Mouse (Mus musculus) small intestine, adult 2 months (tissue): ENCODE measurements around the gene Stk32c. TPM values are rescaled to one million over a fixed set of nuclear protein-coding genes. Genes with fewer than 3 reads are reported as not detected.

Source experiments
- H3K27ac ChIP-seq: fragments of 200-500 bp; 2 replicates; pipeline ENCODE4 v1.5.1; 2012; ENCODE audit warnings: low read depth, low read length, control low read depth, inconsistent platforms; ENCODE audit not compliant: insufficient read depth
- H3K27me3 ChIP-seq: fragments of 200-500 bp; 2 replicates; pipeline ENCODE4 v1.6.1; 2012; ENCODE audit warnings: mild to moderate bottlenecking, moderate library complexity, low read length, inconsistent platforms; ENCODE audit not compliant: control insufficient read depth, insufficient read depth
- H3K36me3 ChIP-seq: fragments of 200-500 bp; 2 replicates; pipeline ENCODE4 v1.6.1; 2012; ENCODE audit warnings: mild to moderate bottlenecking, low read length, control low read depth, inconsistent platforms; ENCODE audit not compliant: control insufficient read depth, insufficient read depth
- H3K4me1 ChIP-seq: fragments of 200-500 bp; 2 replicates; pipeline ENCODE4 v1.6.1; 2012; ENCODE audit warnings: low read length, inconsistent platforms, mixed read lengths; ENCODE audit not compliant: control insufficient read depth, insufficient read depth, insufficient read length
- H3K4me3 ChIP-seq: fragments of 200-500 bp; 2 replicates; pipeline ENCODE4 v1.5.1; 2012; ENCODE audit warnings: low read depth, mild to moderate bottlenecking, control low read depth, inconsistent platforms, low read length, moderate library complexity
- CTCF ChIP-seq: fragments of 200-500 bp; IDR thresholded peaks from 2 replicates; pipeline ENCODE4 v1.5.1; 2012; ENCODE audit warnings: low read depth, mild to moderate bottlenecking, control low read depth, inconsistent platforms, low read length, moderate library complexity, mixed read lengths; ENCODE audit not compliant: insufficient replicate concordance, insufficient read length; ENCODE audit errors: extremely low read depth
- POLR2A ChIP-seq: fragments of 200-500 bp; IDR thresholded peaks from 2 replicates; pipeline ENCODE4 v1.6.1; 2012; ENCODE audit warnings: low read depth, mild to moderate bottlenecking, control low read depth, inconsistent platforms, low read length, moderate library complexity
- WGBS: fragments of 180-500 bp; shearing (Covaris S2); methylation state at CpG from one replicate; pipeline ENCODE4 v1.1.7; 2018; 5-methylcytosine and 5-hydroxymethylcytosine counted together
- polyA plus RNA-seq: library from polyadenylated mRNA; depleted of rRNA; stranded (reverse); fragments of >200 nt; gene quantifications from 2 replicates; pipeline ENCODE4 v1.2.3, GENCODE M21; 2012

The Stk32c gene
- polyA plus RNA-seq, 1 experiment = 7.7 TPM

DNA sequence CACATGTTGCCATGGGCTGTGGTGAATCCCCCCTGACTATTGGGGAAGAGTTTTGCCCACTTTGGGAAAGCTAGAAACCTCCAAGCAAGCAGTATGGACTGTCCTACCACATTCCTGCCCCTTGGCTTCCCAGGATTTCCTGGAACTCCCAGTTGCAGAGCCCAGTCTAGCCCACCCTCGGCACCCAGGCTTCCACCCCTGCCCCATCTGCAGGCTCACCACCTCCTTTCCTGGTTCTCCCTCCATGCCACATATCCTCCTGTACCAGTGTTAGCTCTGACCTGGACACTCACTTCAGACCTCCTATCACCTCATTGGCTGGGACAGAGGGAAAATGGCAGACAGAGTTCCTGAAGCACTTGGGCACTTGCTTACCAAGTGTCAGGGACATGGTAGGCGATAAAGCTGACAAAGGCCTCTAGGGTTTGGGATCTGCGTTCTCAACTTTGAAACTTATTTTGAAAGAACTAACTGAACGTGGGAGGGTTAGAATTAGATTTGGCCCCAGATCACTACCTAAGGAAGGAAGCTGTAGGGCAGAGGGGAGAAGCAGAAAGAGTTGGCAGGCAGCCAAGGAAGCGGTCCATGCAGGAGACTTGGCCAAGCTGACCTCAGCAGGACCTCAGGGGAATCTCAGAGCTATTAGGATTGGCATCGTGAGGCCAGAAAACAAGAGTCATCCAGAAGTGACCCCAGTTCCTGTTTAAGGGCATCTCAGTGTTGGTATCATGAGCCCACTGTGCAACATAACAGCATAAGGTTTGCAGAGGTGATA lies 5.7 kb upstream of the Stk32c start:
- WGBS = 51% methylated on average over 6 of the region's 6 CpGs
- no peak overlapping the region for H3K27ac ChIP-seq
- no peak for TF ChIP-seq POLR2A
- no peak for TF ChIP-seq CTCF

DNA sequence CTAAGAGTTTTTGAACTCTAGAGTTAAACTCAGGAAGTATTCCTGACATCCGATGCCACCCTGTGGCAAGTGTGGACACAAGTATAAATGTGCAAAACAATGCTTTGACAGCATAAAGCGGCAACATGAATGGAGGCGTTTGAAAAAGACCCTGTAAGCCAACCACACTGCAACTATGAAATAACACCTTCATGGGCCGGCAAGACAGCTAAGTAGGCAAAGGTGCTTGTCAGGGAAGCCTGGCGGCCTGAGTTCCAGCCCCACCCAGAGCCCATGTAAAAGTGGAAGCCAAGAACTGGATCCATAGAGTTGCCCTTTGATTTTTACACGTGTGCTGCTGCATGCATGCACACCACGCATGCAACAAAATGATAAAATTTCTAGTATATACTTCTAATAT lies 3.9 kb upstream of the Stk32c start:
- H3K27ac ChIP-seq = no peak overlapping the region
- no peaks in the 10 kb centered on the region for H3K36me3 ChIP-seq
- no peak for TF ChIP-seq CTCF
- no peak for TF ChIP-seq POLR2A
- peaks cover 6% of the 10 kb centered on the region; the same call in 1 of the 2 replicates for H3K4me1 ChIP-seq
- 80% methylated on average over 7 of the region's 7 CpGs for WGBS
- no peak overlapping the region for H3K4me3 ChIP-seq
- no peaks in the 10 kb centered on the region for H3K27me3 ChIP-seq

More for the DNA sequence above, 5.7 kb upstream of the Stk32c start:
- H3K27me3 ChIP-seq = no peaks in the 10 kb centered on the region
- H3K36me3 ChIP-seq = no peaks in the 10 kb centered on the region
- H3K4me3 ChIP-seq = no peak overlapping the region
- H3K4me1 ChIP-seq = no peaks in the 10 kb centered on the region; the same call in 1 of the 2 replicates

DNA sequence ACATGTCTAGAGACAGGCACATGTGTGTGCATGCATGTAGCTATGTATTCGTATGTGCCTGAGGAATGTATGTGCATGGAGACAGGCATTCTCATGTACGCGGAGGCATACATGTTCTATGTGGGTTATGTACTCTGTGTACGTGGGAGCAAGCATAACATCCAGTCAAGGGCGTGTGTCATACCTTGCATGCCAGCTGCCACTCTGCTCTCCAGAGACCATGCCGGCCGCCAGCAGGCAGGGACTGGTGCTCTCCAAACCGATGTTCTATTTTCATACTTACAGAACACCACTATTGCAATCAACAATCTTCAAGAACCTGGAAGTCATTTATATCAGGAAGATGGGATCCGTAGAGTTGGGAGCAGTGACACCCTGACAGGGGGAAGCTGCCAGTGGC lies 3.4 kb upstream of the Stk32c start:
- H3K27me3 ChIP-seq = no peaks in the 10 kb centered on the region
- 85% methylated on average over 9 of the region's 9 CpGs for WGBS
- H3K36me3 ChIP-seq = no peaks in the 10 kb centered on the region
- no peak overlapping the region for H3K27ac ChIP-seq
- peaks cover 6% of the 10 kb centered on the region; the same call in 1 of the 2 replicates for H3K4me1 ChIP-seq
- no peak for TF ChIP-seq POLR2A
- no peak overlapping the region for H3K4me3 ChIP-seq

DNA sequence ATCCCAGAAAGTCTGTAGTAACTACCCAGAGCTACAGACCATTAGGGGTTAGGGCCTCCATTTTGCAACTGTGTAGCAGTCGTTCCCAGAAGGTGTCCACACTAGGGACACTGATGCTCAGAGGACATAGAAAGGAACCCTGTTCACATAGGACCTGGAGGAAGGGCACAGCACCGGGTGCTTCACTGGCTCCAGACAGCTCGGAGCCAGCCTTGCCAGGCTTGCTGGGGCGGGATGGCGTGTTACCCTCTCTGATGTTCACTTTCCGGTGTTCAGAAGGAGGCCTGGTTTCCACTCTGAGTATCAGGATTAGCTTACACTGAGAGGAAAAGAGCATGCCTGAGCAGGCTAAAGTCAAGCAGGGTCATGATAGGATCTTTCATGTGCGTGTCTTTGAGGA lies 2.8 kb upstream of the Stk32c start:
- no peak overlapping the region for H3K4me3 ChIP-seq
- H3K36me3 ChIP-seq = no peaks in the 10 kb centered on the region
- TF ChIP-seq CTCF = no peak
- TF ChIP-seq POLR2A = no peak
- H3K27me3 ChIP-seq = no peaks in the 10 kb centered on the region
- WGBS = 86% methylated on average over 7 of the region's 7 CpGs
- peaks cover 6% of the 10 kb centered on the region; the same call in 1 of the 2 replicates for H3K4me1 ChIP-seq
- H3K27ac ChIP-seq = no peak overlapping the region

DNA sequence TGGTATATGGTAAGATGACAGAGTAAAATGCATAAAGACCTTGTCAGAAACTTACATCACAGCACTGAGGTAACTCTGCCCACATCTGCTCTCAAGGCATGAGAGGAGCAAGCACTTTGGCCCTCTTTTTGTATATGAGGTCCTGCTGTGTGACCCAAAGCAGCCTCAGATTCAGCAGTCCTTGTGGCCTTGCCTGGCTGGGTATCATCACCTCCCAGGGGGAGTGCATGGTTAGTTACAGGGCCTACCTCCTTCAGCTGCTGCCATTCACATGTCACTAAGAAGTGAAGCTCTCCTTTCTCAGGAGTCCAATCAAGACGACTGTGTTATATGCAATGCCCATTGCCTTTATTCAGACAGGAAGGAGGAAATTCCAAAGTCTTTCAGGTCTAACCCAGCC lies 2.4 kb upstream of the Stk32c start:
- Histone ChIP-seq H3K4me1 (peaks cover 6% of the 10 kb centered on the region; the same call in 1 of the 2 replicates), H3K4me3 (no peak overlapping the region), H3K27ac (no peak overlapping the region), H3K27me3 (no peaks in the 10 kb centered on the region), H3K36me3 (no peaks in the 10 kb centered on the region)
- no peak for TF ChIP-seq CTCF
- TF ChIP-seq POLR2A = no peak
- 75% methylated on average over 1 of the region's 1 CpGs for WGBS

DNA sequence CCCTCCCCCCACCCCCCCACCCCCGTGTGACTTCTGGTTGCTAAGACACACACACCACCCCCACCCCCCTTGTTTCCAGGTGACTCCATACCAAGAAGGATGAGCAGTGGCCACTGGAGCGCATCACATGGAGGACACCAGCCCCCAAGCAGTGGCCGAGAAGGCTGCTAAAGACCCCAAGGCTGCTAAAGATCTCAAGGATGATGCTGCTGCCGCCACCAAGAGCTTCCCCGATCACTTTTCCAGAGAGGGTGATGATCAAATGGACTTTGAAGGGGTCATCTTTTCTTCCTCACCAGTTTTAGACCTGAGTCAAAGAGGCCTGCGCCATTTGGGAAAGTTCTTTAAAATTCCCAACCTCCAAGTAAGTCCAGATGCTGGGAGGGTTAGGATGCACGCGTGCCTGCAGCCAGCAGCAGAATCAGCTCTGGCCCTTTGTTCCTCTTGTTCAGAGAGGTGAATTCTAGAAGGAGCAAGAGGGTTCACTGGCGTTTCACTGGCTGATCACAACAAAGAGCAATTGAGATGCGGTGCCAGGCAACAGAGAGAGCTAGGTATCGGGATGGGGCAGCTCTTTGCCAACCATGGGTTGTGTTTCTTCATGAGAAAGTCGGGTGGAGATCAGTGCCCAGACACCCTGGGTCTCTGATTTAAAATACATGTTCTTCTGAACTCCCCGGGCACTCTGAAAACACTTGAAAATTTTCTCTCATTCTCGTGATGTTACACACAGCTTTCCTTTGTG lies 1.7 kb upstream of the Stk32c start:
- H3K36me3 ChIP-seq = no peaks in the 10 kb centered on the region
- no peak for TF ChIP-seq POLR2A
- no peak for TF ChIP-seq CTCF
- peaks cover 6% of the 10 kb centered on the region; the same call in 1 of the 2 replicates for H3K4me1 ChIP-seq
- H3K27me3 ChIP-seq = no peaks in the 10 kb centered on the region
- H3K4me3 ChIP-seq = no peak overlapping the region
- H3K27ac ChIP-seq = no peak overlapping the region
- 81% methylated on average over 14 of the region's 14 CpGs for WGBS

DNA sequence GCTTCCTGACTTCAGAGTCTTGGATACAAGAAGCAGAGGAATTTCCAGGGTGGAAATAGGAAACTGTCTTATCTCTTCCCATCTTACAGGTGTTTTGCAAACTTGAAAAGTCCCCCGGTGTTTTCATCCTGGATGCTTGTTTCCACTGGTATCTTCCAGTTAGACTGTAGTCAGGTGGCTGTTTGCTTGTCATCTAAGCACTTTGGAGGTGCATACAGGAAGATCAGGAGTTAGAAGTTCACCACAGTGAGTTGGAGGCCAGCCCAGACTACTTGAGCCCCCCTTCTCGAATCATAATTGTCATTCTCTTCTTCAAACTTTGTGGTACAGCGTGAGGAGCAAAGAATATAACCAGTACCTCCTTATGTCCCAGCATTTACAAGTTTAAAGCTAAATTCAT lies 1.1 kb upstream of the Stk32c start:
- H3K27ac ChIP-seq = no peak overlapping the region
- H3K27me3 ChIP-seq = no peaks in the 10 kb centered on the region
- 61% methylated on average over 3 of the region's 3 CpGs for WGBS

More for the DNA sequence above, 1.1 kb upstream of the Stk32c start:
- TF ChIP-seq POLR2A (no peak), CTCF (no peak)
- Histone ChIP-seq H3K36me3 (no peaks in the 10 kb centered on the region), H3K4me3 (no peak overlapping the region), H3K4me1 (peaks cover 6% of the 10 kb centered on the region; the same call in 1 of the 2 replicates)
